11 mouse cellular contexts compared by ENCODE assay signal in the genomic region with DNA sequence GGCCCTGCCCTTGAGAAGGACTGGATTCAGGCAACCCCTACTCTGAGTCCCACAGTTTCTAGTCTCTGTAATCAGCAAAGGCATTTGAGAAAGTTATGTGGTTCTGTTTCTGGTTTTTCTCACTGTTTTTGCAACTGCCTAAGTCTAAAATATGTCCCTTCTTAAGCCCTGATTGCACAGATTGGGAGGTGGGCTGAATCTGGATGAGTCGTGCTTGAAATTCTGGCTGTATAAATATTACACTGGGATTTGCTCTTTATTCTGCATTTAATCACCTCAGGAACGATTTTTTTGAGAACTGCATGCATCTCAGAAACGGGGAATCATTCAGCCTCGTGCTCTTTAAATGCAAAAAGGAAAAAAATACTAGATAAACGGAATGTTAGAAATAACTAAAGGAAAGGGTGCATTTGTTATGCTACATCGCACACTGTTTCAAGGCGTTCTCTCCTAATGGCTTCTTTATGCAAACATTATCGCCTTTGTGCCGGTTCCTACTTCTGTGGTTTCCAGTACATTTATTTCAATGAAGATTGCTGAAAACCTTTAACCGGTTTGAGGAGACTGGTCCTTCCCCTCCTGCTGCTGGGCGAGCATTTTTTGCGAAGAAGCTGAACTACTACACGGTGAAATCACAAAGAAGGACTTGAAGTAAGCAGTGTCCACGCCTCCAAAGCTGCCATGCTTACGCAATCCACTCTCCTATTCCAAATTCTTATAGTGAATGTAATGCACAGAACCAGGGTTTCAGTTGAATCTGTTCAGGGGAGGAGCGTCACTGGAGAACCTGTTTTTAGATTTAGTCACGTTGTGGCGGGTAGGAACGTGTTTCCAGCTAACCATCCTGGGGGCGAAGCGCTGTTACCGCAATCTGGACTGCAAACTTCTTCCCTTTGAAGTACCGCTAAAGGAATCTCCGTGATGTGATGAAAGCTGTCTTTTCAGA.
A peak's percentile ranks its signal among the peaks of the same experiment; 100 is the strongest.
DNase-seq lines count a peak whose midpoint lies in the region; ATAC-seq and TF ChIP-seq lines count a peak whose summit lies in the region.
"Had no signal": no experiment of that assay in that cellular context is flagged by ENCODE, and none has a peak within 500 bp of the region (broad histone marks: within the 10 kb centered on the region; RNA-seq: fewer than 3 reads in every experiment).

No protein-coding gene starts in this region.

- H3K27ac ChIP-seq in intestine, embryonic 16.5 days (ENCODE audit: low read length): peak overlapping the region; percentile 9; the same call in 1 of the 2 replicates
- H3K27ac ChIP-seq in intestine, postnatal 0 days (ENCODE audit: low read depth, low read length): no peak overlapping the region
- H3K27ac ChIP-seq in embryonic facial prominence, embryonic 13.5 days: peak overlapping the region; percentile 57
- peak overlapping the region; percentile 58; the same call in 1 of the 2 replicates for H3K27ac ChIP-seq in neural tube, embryonic 14.5 days (ENCODE audit: low read depth, low read length)
- H3K27ac ChIP-seq: liver, embryonic 13.5 days had no signal

- 70% methylated on average over 24 of the region's 24 CpGs for WGBS in intestine, embryonic 16.5 days
- 80% methylated on average over 24 of the region's 24 CpGs for whole genome bisulfite sequencing in intestine, postnatal 0 days
- WGBS in embryonic facial prominence, embryonic 13.5 days: 66% methylated on average over 24 of the region's 24 CpGs
- 61% methylated on average over 24 of the region's 24 CpGs for WGBS in neural tube, embryonic 14.5 days

- DNase-seq in layer of hippocampus, adult 18-20 months (ENCODE audit: low spot score in 2 of 2): peak; percentile 50 to 84
- DNase-seq in yolk sac, embryonic 10.5 days (ENCODE audit: low spot score): no peak
- DNase-seq in adrenal gland, postnatal 10 days: no peak
- DNase-seq in heart, postnatal 25 days (ENCODE audit: low spot score): no peak
- DNase-seq: gastrocnemius, postnatal 36 days; liver, embryonic 13.5 days; thymus, postnatal 4 days had no signal

- no peaks in the 10 kb centered on the region for H3K36me3 ChIP-seq in intestine, embryonic 16.5 days (ENCODE audit: control insufficient read depth, insufficient read depth, low read length)
- no peaks in the 10 kb centered on the region for H3K36me3 ChIP-seq in intestine, postnatal 0 days (ENCODE audit: control insufficient read depth, insufficient read depth)
- H3K36me3 ChIP-seq in embryonic facial prominence, embryonic 13.5 days: no peaks in the 10 kb centered on the region
- H3K36me3 ChIP-seq in neural tube, embryonic 14.5 days (ENCODE audit: control insufficient read depth, insufficient read depth, low read length): no peaks in the 10 kb centered on the region
- H3K36me3 ChIP-seq: liver, embryonic 13.5 days had no signal

- no peaks in the 10 kb centered on the region for H3K27me3 ChIP-seq in intestine, embryonic 16.5 days (replicated peaks; ENCODE audit: control insufficient read depth, insufficient read depth, low read length)
- H3K27me3 ChIP-seq in intestine, postnatal 0 days (replicated peaks; ENCODE audit: control insufficient read depth, insufficient read depth, low read length): no peaks in the 10 kb centered on the region
- H3K27me3 ChIP-seq in embryonic facial prominence, embryonic 13.5 days: no peaks in the 10 kb centered on the region
- no peaks in the 10 kb centered on the region for H3K27me3 ChIP-seq in neural tube, embryonic 14.5 days (ENCODE audit: control insufficient read depth, insufficient read depth, low read length)
- H3K27me3 ChIP-seq: liver, embryonic 13.5 days had no signal

- no peak for TF ChIP-seq CTCF in intestine, postnatal 0 days (IDR thresholded peaks at IDR 0.05; ENCODE audit: low read depth)

- H3K9me3 ChIP-seq in intestine, embryonic 16.5 days (ENCODE audit: control insufficient read depth, low read length): no peaks in the 10 kb centered on the region
- H3K9me3 ChIP-seq in intestine, postnatal 0 days (ENCODE audit: control insufficient read depth): no peaks in the 10 kb centered on the region
- H3K9me3 ChIP-seq in embryonic facial prominence, embryonic 13.5 days: no peaks in the 10 kb centered on the region
- no peaks in the 10 kb centered on the region for H3K9me3 ChIP-seq in neural tube, embryonic 14.5 days (ENCODE audit: control insufficient read depth, low read length)
- H3K9me3 ChIP-seq: liver, embryonic 13.5 days had no signal

- H3K4me2 ChIP-seq in intestine, embryonic 16.5 days (ENCODE audit: low read depth, low read length): no peak overlapping the region
- no peak overlapping the region for H3K4me2 ChIP-seq in intestine, postnatal 0 days (replicated peaks; ENCODE audit: low read depth)
- no peak overlapping the region for H3K4me2 ChIP-seq in embryonic facial prominence, embryonic 13.5 days
- peak overlapping the region; percentile 5; the same call in 1 of the 2 replicates for H3K4me2 ChIP-seq in neural tube, embryonic 14.5 days (ENCODE audit: low read depth, low read length)
- H3K4me2 ChIP-seq: liver, embryonic 13.5 days had no signal

- intact Hi-C loops in heart, postnatal 25 days (cut with DNase I): loop anchor here (5.0 kb wide), 1 partner anchor 72 kb away; no protein-coding TSS in a partner anchor

- no peak for ATAC-seq in intestine, embryonic 16.5 days
- ATAC-seq in intestine, postnatal 0 days: no peak
- ATAC-seq in embryonic facial prominence, embryonic 13.5 days (ENCODE audit: insufficient number of reproducible peaks, insufficient read depth, low FRiP score, low TSS enrichment, low read depth): peak; percentile 10; the same call in 1 of the 2 replicates
- peak; percentile 46; the same call in 1 of the 2 replicates for ATAC-seq in neural tube, embryonic 14.5 days (ENCODE audit: low read depth)

- H3K4me1 ChIP-seq in intestine, embryonic 16.5 days (ENCODE audit: control insufficient read depth, insufficient read depth, low read length): 0 out of 2 replicates have a peak, but pooled peaks cover 4% of the 10 kb centered on the region
- H3K4me1 ChIP-seq in intestine, postnatal 0 days (replicated peaks; ENCODE audit: control insufficient read depth, insufficient read depth, low read length): no peaks in the 10 kb centered on the region
- peaks cover 17% of the 10 kb centered on the region for H3K4me1 ChIP-seq in embryonic facial prominence, embryonic 13.5 days
- H3K4me1 ChIP-seq in neural tube, embryonic 14.5 days (ENCODE audit: control insufficient read depth, insufficient read depth, low read length): no peaks in the 10 kb centered on the region
- H3K4me1 ChIP-seq: liver, embryonic 13.5 days had no signal

- no peak overlapping the region for H3K9ac ChIP-seq in intestine, embryonic 16.5 days (ENCODE audit: low read depth, low read length)
- no peak overlapping the region for H3K9ac ChIP-seq in intestine, postnatal 0 days (ENCODE audit: low read depth, low read length)
- no peak overlapping the region for H3K9ac ChIP-seq in embryonic facial prominence, embryonic 13.5 days
- no peak overlapping the region for H3K9ac ChIP-seq in neural tube, embryonic 14.5 days (replicated peaks; ENCODE audit: low read depth, low read length)
- H3K9ac ChIP-seq: liver, embryonic 13.5 days had no signal

- no peak overlapping the region for H3K4me3 ChIP-seq in intestine, embryonic 16.5 days (ENCODE audit: low read length)
- no peak overlapping the region for H3K4me3 ChIP-seq in intestine, postnatal 0 days (ENCODE audit: low read depth, low read length)
- no peak overlapping the region for H3K4me3 ChIP-seq in embryonic facial prominence, embryonic 13.5 days
- H3K4me3 ChIP-seq in neural tube, embryonic 14.5 days (ENCODE audit: low read depth, low read length): no peak overlapping the region
- H3K4me3 ChIP-seq: liver, embryonic 13.5 days had no signal

Comparison
In these comparisons a context has a peak if more than half of its experiments do, and no peak if none do; other contexts are left out.
1. ATAC-seq: peak in embryonic facial prominence, embryonic 13.5 days (single experiment) and neural tube, embryonic 14.5 days (single experiment); none in intestine, embryonic 16.5 days (single experiment) and intestine, postnatal 0 days (single experiment).
2. DNase-seq: peak in layer of hippocampus, adult 18-20 months (2 of 2); none in yolk sac, embryonic 10.5 days (single experiment), adrenal gland, postnatal 10 days (single experiment) and heart, postnatal 25 days (single experiment).